Mouse (Mus musculus) frontal cortex, postnatal 10 days (tissue): ENCODE measurements around the gene Wnt6.

Source experiments
- DNase-seq, 2 experiments: peaks; one replicate each; pipeline ENCODE4 v3.0.0; 2022; ENCODE audit warnings: low spot score in 2 of 2, mixed read lengths in 1 of 2

Gene Wnt6

GRCm38 (mm10) chr1:74775816-74776215 is 4.1 kb downstream of the Wnt6 start:
- DNase-seq, result no peak

GRCm38 (mm10) chr1:74778934-74779486 is 7.3 kb downstream of the Wnt6 start:
- no peak for DNase-seq

- DNase-seq, result no peak
These were observed 10.4 kb downstream of the Wnt6 start for GRCm38 (mm10) chr1:74782045-74782444.

- DNase-seq, result no peak
These were observed 11.9 kb downstream of the Wnt6 start for GRCm38 (mm10) chr1:74783554-74783953.

GRCm38 (mm10) chr1:74784041-74784759 is 12.5 kb downstream of the Wnt6 start:
- peak in 1 of 2 experiments; percentile 49 for DNase-seq

GRCm38 (mm10) chr1:74787846-74788245 is 16.2 kb downstream of the Wnt6 start:
- peak; percentile 64 to 79 for DNase-seq

GRCm38 (mm10) chr1:74788603-74789176 is 17.0 kb downstream of the Wnt6 start:
- DNase-seq, result no peak

GRCm38 (mm10) chr1:74790095-74790494 is 18.4 kb downstream of the Wnt6 start:
- DNase-seq, result no peak

GRCm38 (mm10) chr1:74791249-74791648 is 19.6 kb downstream of the Wnt6 start, which contains the start of gene Wnt10a:
Wnt10a (plus strand) TSS chr1:74791516.
- no peak for DNase-seq

GRCm38 (mm10) chr1:74792831-74793660 is 21.4 kb downstream of the Wnt6 start:
- no peak for DNase-seq

GRCm38 (mm10) chr1:74794487-74795144 is 22.9 kb downstream of the Wnt6 start:
- no peak for DNase-seq

- DNase-seq, result no peak
These were observed 23.4 kb downstream of the Wnt6 start for GRCm38 (mm10) chr1:74795145-74795529.

- peak; percentile 49 to 57 for DNase-seq
These were observed 25.8 kb downstream of the Wnt6 start for GRCm38 (mm10) chr1:74797459-74797858.

GRCm38 (mm10) chr1:74800424-74800888 is 28.8 kb downstream of the Wnt6 start:
- DNase-seq, result no peak

- no peak for DNase-seq
These were observed 30.0 kb downstream of the Wnt6 start for GRCm38 (mm10) chr1:74801631-74802140.

GRCm38 (mm10) chr1:74802795-74803656 is 31.3 kb downstream of the Wnt6 start:
- peak in 1 of 2 experiments; percentile 59 for DNase-seq

GRCm38 (mm10) chr1:74804211-74804870 is 32.6 kb downstream of the Wnt6 start:
- DNase-seq, result no peak

GRCm38 (mm10) chr1:74805340-74805835 is 33.7 kb downstream of the Wnt6 start:
- DNase-seq, result no peak

GRCm38 (mm10) chr1:74805843-74806242 is 34.2 kb downstream of the Wnt6 start:
- no peak for DNase-seq
